Mouse (Mus musculus): ENCODE data around the gene Gm10192.
"Not testable (repeated sequence)": the region's sequence is repeated elsewhere in the genome, so short reads cannot be mapped to it uniquely, and the experiment has no call there.

The Gm10192 gene

DNA sequence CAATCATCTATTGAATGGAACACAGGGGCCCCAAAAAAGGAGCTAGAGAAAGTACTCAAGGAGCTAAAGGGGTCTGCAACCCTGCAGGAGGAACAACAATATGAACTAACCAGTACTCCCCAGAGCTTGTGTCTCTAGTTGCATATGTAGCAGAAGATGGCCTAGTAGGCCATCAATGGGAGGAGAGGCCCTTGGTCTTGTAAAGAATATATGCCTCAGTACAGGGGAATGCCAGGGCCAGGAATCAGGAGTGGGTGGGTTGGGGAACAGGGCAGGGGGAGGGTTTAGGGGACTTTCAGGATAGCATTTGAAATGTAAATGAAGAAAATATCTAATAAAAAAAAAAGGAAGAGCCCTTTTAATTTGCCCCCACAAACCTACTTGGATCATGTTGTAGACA, at the start of gene Gm10192:
Gene Gm10192 (minus strand): TSS at position 101 of the 400 bp plus-strand sequence.
- not testable (repeated sequence) for ATAC-seq (ENCODE audit: insufficient number of reproducible peaks, low FRiP score, low TSS enrichment)

DNA sequence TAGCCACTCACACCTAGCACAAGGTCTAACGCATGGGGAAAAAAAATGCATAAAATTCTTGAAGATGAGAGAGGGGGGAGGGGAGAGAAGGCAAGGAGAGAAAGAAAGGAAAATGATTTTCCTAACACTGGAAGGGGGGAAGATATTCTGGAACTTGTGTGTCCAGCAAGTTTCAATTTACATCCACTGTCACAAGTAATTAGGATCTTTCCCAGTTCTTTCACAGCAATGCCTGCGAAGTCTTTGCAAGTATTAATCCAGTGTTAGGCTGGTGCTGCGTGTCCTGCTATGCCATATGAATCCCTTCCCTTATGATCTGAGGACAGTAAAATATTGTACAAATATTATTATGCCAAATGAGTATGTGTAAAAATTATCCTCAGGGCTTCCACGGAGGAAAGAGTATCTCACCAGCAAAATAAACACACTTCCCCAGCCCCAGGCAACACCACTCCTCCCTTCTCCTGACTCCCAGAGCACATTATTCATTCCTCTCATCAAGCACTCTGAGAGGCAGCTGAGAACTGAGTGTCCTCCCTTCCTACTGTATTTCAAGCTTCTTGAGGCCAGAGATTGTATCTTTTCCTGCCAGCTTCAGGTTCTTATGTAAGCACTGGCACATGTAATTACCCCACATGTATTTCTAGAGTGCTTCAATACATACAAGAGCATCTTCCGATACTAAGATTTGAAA, 47.6 kb upstream of the Gm10192 start:
- ATAC-seq (ENCODE audit: insufficient number of reproducible peaks, low FRiP score, low TSS enrichment), result no peak

DNA sequence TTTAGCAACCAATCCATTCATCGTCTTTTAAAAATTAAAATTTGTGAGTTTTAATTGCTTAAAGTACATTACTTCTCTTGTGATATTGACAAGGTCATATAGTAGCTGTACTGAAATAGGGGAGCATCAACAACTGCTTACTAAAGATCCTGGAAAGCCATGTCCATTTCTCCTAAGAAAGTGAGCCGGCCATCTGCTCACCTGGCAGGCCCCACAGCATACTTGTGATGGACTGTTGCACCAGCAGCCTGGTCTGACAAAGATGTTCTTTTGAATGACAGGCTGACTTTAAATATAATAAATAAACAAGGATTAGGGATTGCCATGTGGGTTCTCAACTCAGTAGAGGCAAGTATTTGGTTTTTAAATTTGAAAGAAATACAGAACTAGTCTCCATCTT, 36.7 kb upstream of the Gm10192 start:
- ATAC-seq (ENCODE audit: insufficient number of reproducible peaks, low FRiP score, low TSS enrichment), result no peak

DNA sequence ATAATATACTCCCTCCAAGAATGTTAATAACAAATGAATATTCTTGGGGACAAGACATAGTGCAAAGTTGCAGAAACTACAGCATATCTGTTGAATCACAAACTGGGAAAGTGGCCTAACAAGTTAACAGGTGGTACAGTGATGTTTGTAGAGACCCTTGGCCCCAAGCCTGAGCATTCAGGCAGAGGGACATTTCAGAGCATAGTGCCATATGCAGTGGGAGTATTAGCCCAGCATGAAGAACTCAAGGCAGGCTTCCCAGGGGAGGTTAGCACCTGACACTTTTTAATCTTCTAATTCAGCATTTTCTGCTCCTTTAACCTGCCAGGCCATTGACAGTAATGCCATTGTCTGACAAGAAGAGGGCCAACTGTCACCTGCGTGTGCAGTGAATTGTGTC, 34.9 kb upstream of the Gm10192 start:
- ATAC-seq (ENCODE audit: insufficient number of reproducible peaks, low FRiP score, low TSS enrichment), result no peak

DNA sequence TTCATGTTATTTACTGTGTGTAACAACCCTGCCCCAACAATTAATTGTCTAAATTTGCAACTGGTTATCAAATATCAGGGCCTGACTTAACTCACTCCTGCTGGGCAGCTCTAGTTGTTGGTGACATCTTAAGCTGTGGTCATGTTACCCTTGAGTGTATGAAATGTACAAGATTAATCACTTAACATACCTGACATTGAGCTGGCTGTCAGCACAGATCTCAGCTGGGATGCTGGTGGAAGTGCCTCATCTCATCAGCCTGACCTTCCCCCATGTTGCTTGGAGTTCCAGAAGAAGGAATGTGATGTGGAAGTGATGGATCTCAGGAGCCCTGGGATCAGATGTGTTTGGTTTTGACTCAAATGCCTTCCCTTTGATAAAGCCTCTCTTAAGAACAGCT, 29.5 kb upstream of the Gm10192 start:
- ATAC-seq (ENCODE audit: insufficient number of reproducible peaks, low FRiP score, low TSS enrichment), result no peak

DNA sequence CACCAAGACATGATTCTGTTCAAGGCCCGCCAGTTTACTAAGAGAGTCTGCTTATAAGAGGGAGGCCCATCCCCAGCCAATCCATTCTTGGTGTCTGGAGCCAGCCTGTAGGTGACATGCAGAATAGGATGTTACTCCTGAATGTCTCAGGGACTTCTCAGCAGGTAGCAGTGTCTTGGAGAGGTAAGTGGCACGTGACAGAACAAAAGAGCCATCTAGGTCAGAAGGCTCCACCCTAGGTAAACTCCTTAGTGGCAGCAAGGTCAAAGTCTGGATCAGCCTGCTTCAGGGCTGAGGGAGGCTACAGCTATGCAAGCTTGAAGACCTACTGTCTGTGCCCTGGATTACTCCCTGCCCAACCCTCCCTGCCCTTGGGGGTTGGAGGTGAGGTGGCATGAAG, 20.0 kb upstream of the Gm10192 start:
- not testable (repeated sequence) for ATAC-seq (ENCODE audit: insufficient number of reproducible peaks, low FRiP score, low TSS enrichment)

DNA sequence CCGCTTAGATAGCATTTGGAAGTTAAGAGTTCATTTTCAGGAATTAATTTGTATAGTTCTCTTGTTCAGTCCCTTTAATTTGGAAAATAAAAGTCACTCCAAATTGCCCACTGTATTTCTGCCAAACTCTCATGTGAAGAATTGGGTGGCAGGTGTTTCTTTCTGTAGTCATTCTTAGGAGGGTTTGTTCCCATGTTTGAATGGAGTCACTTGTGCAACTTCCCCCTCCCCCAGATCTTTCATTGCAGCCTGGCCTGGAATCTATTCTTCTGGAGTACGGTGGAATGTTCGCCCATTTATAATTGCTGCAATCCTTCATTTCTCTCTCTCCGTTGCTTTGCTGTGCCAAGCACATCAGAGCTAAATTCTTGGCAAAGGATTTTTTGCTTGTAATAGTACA, 10.2 kb upstream of the Gm10192 start:
- ATAC-seq (ENCODE audit: insufficient number of reproducible peaks, low FRiP score, low TSS enrichment), result no peak

DNA sequence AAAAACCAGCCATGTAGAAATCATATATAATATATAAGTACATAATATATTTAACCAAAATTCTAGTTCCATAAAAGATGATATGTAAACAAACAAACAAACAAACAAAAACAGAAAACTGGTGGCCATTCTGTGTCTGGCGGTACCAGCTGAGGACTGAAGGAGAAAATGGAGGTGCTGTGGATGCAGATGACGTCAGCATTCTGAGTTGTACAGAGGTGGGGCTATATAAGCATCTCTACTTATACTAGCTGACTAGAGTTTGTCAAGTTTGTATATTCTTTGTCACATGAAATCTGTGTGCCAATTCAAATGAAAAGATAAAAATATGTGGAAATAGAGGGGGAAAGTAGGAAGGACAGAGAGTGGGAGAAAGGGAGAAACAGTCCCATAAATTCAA, 9.6 kb upstream of the Gm10192 start:
- no peak for ATAC-seq (ENCODE audit: insufficient number of reproducible peaks, low FRiP score, low TSS enrichment)

DNA sequence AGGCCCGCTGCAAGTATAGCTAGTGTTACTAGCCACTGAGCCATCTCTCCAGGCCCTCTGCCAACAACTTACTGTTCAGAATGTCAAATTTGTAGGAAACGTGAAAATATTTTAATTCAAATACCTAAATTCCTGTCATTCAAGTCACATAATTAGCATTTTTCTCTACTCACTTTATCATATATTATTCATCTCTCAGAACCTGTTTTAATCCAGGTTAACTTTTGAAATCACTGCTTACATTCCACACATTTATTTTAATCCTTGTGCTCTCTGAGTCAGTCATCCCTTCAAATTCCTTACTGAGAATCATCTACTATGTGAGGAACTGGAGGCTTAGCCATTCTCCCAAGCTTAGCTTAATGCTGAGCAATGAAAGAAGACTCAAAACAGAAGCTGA, 2.6 kb downstream of the Gm10192 start:
- ATAC-seq (ENCODE audit: insufficient number of reproducible peaks, low FRiP score, low TSS enrichment), result no peak

DNA sequence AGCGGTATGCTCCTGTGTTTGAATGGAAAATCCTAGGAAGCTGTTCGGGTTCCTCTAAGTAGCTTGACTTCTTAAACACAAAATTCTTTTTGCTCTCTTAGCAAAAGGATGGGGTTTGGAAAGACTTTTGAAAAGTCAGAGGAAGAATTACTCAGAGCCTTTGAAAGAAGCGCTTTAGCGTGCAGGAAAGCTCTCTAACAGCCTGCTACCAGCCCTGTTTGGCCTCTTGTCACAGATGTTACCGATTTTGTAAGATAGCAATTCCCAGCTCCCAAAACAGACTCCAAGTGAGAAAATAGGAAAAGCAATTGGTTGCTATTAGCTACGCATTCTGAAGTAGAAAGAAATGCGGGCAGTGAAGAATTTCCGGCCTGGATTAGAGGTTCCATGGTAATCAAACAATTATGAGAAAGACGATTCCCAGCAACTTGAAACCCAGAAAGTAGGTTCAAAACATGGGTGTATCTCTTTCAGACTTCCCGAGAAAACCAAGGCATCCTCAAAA, 26.1 kb downstream of the Gm10192 start:
- ATAC-seq (ENCODE audit: insufficient number of reproducible peaks, low FRiP score, low TSS enrichment), result no peak

DNA sequence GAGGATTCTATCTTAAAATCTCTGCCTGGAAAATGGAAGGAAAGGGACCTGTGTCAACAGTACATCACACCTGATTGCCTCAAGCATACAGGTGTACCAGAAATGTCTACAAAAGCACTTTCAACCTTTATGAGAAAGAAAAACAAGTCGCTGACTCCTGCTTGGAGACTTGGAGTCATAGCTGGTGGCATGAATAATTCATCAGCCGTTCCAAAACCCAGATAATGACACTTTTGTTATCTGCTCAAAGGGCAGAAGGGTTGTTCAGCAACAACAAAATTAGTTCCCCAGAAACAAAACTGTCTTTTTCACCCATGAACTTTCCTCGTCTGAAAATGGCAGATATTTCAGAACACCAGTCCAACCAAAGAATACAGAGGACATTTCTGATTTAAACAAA, 26.9 kb downstream of the Gm10192 start:
- no peak for ATAC-seq (ENCODE audit: insufficient number of reproducible peaks, low FRiP score, low TSS enrichment)

DNA sequence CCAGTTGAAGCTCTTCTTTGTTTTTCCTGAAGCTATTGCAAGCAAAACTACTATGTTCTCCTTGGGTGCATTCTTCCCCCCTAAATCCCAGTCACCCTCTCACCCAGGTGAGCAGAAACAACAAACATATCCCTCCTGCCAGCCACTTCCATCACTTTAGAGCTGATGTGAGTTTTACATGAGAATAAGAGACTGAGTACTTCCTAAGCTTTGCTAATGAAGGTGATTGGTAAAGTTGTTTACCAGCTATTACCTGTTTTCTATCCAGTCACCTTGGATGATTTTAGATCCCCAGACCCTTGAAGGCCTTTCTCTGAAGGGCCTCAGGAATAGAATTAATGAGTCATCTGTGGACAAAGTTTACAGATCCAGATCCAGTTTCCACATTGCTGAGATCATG, 29.4 kb downstream of the Gm10192 start:
- ATAC-seq (ENCODE audit: insufficient number of reproducible peaks, low FRiP score, low TSS enrichment), result no peak

DNA sequence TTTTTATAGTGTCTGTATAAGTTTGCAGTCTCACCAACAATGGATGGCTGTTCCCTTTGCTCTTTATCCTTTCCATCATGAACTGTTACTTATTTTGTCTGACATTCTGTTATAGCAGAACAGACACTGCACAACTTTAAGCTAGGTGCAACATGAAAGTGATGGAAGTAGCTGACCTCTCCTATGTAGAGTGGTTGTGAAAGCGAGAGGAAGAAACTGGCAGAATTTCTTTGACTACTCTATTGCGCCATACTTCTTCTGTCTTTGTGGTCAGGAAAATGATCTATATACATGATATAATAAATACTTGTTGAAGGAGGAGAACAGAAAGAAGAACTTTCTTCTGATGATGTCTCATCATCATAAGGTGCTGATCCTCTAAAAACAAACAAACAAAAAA, 40.5 kb downstream of the Gm10192 start:
- ATAC-seq (ENCODE audit: insufficient number of reproducible peaks, low FRiP score, low TSS enrichment), result no peak
